Mouse (Mus musculus): ENCODE measurements at regions not wholly inside any gene's neighbourhood (a gene's known extent, or its start where the extent isn't known, plus 50 kb on each side); places are given as distances from the start of the nearest gene placed in this dataset.
A peak's percentile ranks its signal among the peaks of the same experiment; 100 is the strongest.

DNA sequence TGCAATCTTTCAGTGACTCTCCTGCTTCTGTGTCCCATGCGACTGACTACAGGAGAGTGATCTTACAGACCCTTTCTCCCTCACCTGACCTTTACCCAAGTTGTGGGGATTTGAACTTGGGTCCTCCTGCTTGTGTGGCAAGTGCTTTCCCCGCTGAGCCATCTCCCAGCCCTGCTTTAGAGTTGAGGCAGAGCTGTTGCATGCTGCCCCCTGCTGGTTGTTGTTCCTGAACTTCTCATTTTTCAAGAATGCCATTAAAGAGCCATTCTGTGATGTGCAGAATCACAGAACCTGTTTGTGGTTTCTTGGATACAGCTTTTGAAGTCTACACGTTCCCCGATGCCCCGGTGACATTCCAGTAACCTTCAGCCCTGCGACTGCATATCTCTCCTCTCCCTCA is 70.0 kb upstream of the Mvb12b start:
- peak in 1 of 2 experiments; percentile 67 for DNase-seq (ENCODE audit: extremely low spot score in 1 of 2, low spot score in 1 of 2)

DNA sequence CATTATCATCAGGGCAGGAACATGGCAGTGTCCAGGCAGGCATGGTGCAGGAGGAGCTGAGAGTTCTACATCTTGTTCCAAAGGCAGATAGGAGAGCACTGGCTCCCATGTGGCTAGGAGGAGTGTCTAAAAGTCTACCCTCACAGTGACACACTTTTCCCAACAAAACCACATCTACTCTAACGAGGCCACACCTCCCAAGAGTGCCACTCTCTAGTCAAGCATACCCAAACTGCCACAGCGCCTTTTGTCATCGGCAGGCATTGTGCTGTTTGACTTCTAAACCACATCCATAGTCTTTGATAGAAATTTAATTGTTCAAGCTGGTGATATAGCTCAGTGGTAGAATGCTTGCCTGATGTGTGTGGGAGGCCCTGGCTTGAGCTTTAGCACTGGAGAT is 56.6 kb upstream of the Mvb12b start:
- no peak for DNase-seq (ENCODE audit: extremely low spot score in 1 of 2, low spot score in 1 of 2)

DNA sequence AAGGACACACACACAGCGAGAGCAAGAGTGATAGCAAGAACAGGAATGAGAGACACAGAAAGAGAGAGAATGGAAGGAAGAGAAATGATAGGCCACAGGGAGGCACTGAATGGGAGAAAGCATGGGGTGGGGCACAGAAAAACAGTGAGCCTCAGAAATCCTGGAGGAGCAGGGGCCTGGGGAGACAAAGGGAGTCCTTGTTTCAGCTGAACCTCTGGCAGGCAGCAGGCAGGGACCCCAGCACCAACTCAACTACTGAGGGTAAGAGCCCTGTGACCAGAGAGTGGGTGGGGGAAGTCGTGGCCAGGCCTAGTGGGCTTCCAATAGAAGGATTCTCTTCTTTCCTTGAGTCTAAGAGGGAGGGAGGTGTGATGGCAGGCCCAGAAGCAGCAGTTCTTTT is 54.3 kb upstream of the Mvb12b start:
- no peak for DNase-seq (ENCODE audit: extremely low spot score in 1 of 2, low spot score in 1 of 2)

DNA sequence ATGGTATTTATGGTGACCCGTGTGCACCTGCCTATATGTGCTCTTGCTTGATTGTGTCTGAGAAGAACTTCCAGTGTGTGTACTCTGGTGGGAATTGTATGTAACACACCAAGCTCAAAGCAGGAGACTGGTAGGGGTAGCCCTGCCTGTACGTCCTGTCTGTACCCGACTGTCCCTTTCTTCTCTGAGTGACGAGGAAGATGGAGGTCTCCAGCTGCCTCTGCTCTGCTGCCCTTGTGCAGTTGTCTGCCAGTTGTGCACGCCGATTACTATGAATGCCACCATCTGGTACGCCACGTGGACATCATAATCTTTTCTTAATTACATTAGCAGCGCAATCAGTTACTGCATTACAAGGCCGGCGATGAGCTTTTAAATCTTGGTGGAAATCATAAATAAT is 53.6 kb upstream of the Mvb12b start:
- no peak for DNase-seq (ENCODE audit: extremely low spot score in 1 of 2, low spot score in 1 of 2)

DNA sequence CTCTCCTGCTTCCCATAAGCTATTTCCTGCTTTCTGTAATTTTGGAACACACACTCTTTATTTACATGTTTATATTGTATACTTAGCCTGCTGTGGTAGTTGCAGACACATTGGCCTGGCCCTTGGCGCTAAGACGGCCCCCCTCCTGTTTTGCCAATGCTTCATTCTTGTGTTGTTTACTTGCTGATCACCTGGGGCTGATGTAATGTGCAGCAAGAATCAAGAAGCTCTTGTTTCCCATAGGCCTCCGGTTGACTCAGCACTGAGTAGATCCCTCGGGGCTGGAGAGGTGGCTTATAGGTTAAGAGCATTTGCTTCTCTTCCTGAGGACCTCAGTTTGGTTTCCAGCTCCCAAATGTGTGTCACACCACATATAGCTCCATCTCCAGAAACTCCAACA is 52.1 kb upstream of the Mvb12b start:
- DNase-seq (ENCODE audit: extremely low spot score in 1 of 2, low spot score in 1 of 2), result no peak
